Mouse (Mus musculus) stomach, postnatal 0 days (tissue): ENCODE results near the gene Msrb3. TPM values are rescaled to one million over a fixed set of nuclear protein-coding genes. Genes with fewer than 3 reads are reported as not detected.

ENCODE experiments used
- ATAC-seq: fragments of 200-750 bp; cut with Nextera tagmentation; 2 replicates; pipeline ENCODE4 v1.8.0; 2017; ENCODE audit not compliant: low FRiP score, low TSS enrichment
- DNase-seq: peaks from one replicate; pipeline ENCODE4 v3.0.0-alpha.2; 2016; ENCODE audit warnings: low spot score
- H3K27ac ChIP-seq: fragments of 300-500 bp; sonication (generic); replicated peaks from 2 replicates; pipeline ENCODE4 v1.5.1; 2014; ENCODE audit warnings: mild to moderate bottlenecking, control low read depth
- H3K27me3 ChIP-seq: fragments of 300-500 bp; sonication (generic); 2 replicates; pipeline ENCODE4 v1.6.1; 2014; ENCODE audit warnings: low read length; ENCODE audit not compliant: control insufficient read depth, insufficient read depth
- H3K36me3 ChIP-seq: fragments of 300-500 bp; sonication (generic); 2 replicates; pipeline ENCODE4 v1.6.1; 2014; ENCODE audit warnings: low read length, mixed read lengths; ENCODE audit not compliant: control insufficient read depth, insufficient read depth
- H3K4me1 ChIP-seq: fragments of 300-500 bp; sonication (generic); replicated peaks from 2 replicates; pipeline ENCODE4 v1.6.1; 2014; ENCODE audit warnings: antibody characterized with exemption; ENCODE audit not compliant: control insufficient read depth, insufficient read depth
- H3K4me2 ChIP-seq: fragments of 300-500 bp; sonication (generic); replicated peaks from 2 replicates; pipeline ENCODE4 v1.6.1; 2014; ENCODE audit warnings: low read depth, mild to moderate bottlenecking, control low read depth, moderate library complexity
- H3K4me3 ChIP-seq: fragments of 300-500 bp; sonication (generic); 2 replicates; pipeline ENCODE4 v1.5.1; 2014; ENCODE audit warnings: low read depth, low read length, control low read depth
- H3K9ac ChIP-seq: fragments of 300-500 bp; sonication (generic); 2 replicates; pipeline ENCODE4 v1.6.1; 2014; ENCODE audit warnings: mild to moderate bottlenecking, low read length, control low read depth, mixed read lengths
- H3K9me3 ChIP-seq: fragments of 300-500 bp; sonication (generic); 2 replicates; pipeline ENCODE4 v1.6.1; 2016; ENCODE audit warnings: low read length; ENCODE audit not compliant: control insufficient read depth
- CTCF ChIP-seq: IDR thresholded peaks from 2 replicates; pipeline ENCODE4 v1.5.1; 2016; ENCODE audit warnings: antibody characterized with exemption, low read depth, mild to moderate bottlenecking, moderate library complexity
- EP300 ChIP-seq: optimal IDR thresholded peaks from 2 replicates; pipeline ENCODE3; 2016; ENCODE audit warnings: antibody characterized with exemption
- WGBS: fragments of 180-500 bp; shearing (Covaris S2); extraction: QIAGEN DNeasy Blood & Tissue Kit; methylation state at CpG from one replicate; pipeline ENCODE4 v1.1.7; 2014; 5-methylcytosine and 5-hydroxymethylcytosine counted together
- polyA plus RNA-seq: library from polyadenylated mRNA; unstranded; fragments of >200 nt; fragmentation: Nextera tagmentation; extraction: Ambion mirVana; gene quantifications from 2 replicates; pipeline ENCODE4 v1.2.1, GENCODE M21; 2015

Msrb3 gene
- polyA plus RNA-seq, 1 experiment from 2014 or later: 23.2 TPM

GRCm38 (mm10) chr10:120834531-120834930 is 64.4 kb downstream of the Msrb3 start:
- H3K4me1 ChIP-seq: no peaks in the 10 kb centered on the region
- no peak for TF ChIP-seq EP300
- no peak for TF ChIP-seq CTCF
- H3K27me3 ChIP-seq: no peaks in the 10 kb centered on the region
- DNase-seq (no peak), ATAC-seq (no peak)
- 88% methylated on average over 1 of the region's 1 CpGs for WGBS
- no peaks in the 10 kb centered on the region for H3K9me3 ChIP-seq
- no peaks in the 10 kb centered on the region for H3K36me3 ChIP-seq
- no peak overlapping the region for H3K4me3 ChIP-seq
- no peak overlapping the region for H3K27ac ChIP-seq
- H3K4me2 ChIP-seq: no peak overlapping the region
- H3K9ac ChIP-seq: no peak overlapping the region

GRCm38 (mm10) chr10:120833836-120834235 is 65.1 kb downstream of the Msrb3 start:
- Histone ChIP-seq H3K27ac (no peak overlapping the region), H3K4me2 (no peak overlapping the region), H3K9ac (no peak overlapping the region), H3K4me3 (no peak overlapping the region), H3K4me1 (no peaks in the 10 kb centered on the region), H3K27me3 (no peaks in the 10 kb centered on the region), H3K9me3 (no peaks in the 10 kb centered on the region), H3K36me3 (no peaks in the 10 kb centered on the region)
- ATAC-seq: no peak
- no peak for DNase-seq
- TF ChIP-seq EP300 (no peak), CTCF (no peak)

DNA sequence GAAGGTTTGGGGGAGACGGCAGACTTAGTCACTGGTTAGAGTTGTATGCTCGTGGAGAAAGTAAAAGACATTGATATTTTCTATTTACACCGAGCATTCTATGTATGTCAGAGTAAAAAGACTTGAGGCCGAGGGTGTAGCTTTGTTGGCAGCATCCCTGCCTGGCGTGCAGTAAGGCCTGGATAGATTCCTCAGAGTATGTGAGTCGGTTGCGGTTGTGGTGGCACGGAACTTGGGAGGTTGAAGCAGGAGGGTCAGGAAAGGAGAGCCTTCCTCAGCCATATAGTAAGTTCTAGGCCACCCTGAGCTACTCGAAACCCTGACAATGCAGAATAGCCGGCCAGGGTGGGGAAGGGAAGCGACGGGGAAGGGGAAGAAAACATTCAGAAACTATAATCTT is 71.1 kb downstream of the Msrb3 start:
- 74% methylated on average over 12 of the region's 12 CpGs for WGBS
- no peak overlapping the region for H3K27ac ChIP-seq
- no peaks in the 10 kb centered on the region for H3K27me3 ChIP-seq
- no peak overlapping the region for H3K4me3 ChIP-seq
- H3K36me3 ChIP-seq: no peaks in the 10 kb centered on the region; the same call in 1 of the 2 replicates
- H3K4me2 ChIP-seq: no peak overlapping the region
- H3K9me3 ChIP-seq: no peaks in the 10 kb centered on the region
- DNase-seq (no peak), ATAC-seq (no peak)
- no peak for TF ChIP-seq EP300
- TF ChIP-seq CTCF: no peak
- H3K9ac ChIP-seq: no peak overlapping the region
- H3K4me1 ChIP-seq: no peaks in the 10 kb centered on the region

DNA sequence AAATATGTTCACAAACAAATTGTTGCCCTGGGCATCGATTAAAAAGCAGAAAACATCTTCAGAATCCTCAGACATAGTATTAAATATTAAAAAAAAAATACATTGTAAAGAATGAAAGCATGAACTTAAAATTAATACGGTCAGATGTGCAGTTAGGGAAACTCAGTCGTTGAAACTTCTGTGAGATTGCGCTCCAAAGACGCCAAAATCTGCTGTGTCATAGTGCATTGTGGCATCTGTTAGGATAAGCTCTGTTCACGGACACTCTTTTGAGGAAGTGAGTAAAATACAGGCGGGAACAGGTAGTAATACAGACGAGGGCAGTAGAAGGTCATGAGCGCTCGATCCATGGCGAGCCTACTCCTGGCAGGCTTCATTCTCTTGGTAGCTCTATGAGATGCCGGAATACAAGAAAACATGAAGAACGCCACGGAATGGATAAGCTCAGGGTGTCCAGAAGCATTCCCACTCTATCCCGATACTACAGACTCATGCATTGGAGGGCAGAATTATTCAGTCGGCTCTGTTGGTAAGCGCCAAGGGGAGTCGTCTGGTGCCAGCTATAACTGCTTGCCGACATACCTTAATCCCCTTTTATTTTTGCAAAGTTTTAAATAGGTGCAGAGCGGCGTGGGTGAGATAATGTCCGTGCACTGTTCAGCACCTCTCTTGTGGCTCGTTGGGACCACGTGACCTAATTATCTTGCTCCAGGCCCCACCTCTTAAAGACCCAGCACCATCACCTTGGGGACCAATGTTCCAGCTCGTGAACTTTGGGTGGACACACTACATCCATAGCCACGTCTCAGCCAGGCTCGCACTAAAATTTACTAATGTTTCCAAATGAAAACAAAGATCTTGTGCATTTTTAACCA is 71.9 kb downstream of the Msrb3 start:
- no peak overlapping the region for H3K4me3 ChIP-seq
- no peaks in the 10 kb centered on the region; the same call in 1 of the 2 replicates for H3K36me3 ChIP-seq
- no peak overlapping the region for H3K9ac ChIP-seq
- H3K27me3 ChIP-seq: no peaks in the 10 kb centered on the region
- H3K9me3 ChIP-seq: no peaks in the 10 kb centered on the region
- no peaks in the 10 kb centered on the region for H3K4me1 ChIP-seq
- TF ChIP-seq CTCF: no peak
- no peak for TF ChIP-seq EP300
- WGBS: 74% methylated on average over 27 of the region's 27 CpGs
- H3K27ac ChIP-seq: no peak overlapping the region
- DNase-seq: peak; percentile 10
- no peak overlapping the region for H3K4me2 ChIP-seq
- ATAC-seq: no peak

DNA sequence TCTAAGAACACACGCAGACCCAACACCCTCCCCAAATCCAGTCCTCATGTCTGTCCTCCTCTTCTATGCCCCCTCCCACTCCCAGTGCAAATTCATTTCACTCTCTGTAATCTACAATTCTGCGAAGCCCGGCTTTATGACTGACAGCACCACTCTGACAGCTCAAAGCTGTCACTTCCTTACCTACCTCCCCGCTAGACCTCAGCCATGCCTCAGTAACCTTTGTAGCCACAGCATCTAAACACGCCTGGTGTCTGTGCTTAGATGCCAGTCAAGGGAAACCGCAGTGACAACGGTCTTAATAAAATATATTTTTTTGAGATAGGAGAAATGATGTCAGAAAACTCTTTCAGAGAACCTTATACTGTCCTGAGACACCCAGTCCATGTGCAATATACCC is 72.5 kb downstream of the Msrb3 start:
- Histone ChIP-seq H3K27ac (no peak overlapping the region), H3K9me3 (no peaks in the 10 kb centered on the region), H3K9ac (no peak overlapping the region), H3K4me2 (no peak overlapping the region), H3K36me3 (no peaks in the 10 kb centered on the region; the same call in 1 of the 2 replicates), H3K4me3 (no peak overlapping the region), H3K4me1 (no peaks in the 10 kb centered on the region), H3K27me3 (no peaks in the 10 kb centered on the region)
- ATAC-seq (no peak), DNase-seq (peak; percentile 9)
- 73% methylated on average over 7 of the region's 7 CpGs for WGBS
- TF ChIP-seq EP300: no peak
- TF ChIP-seq CTCF: no peak

- ATAC-seq (no peak), DNase-seq (peak; percentile 11)
- H3K36me3 ChIP-seq: no peaks in the 10 kb centered on the region; the same call in 1 of the 2 replicates
- WGBS: 74% methylated on average over 11 of the region's 11 CpGs
- no peak overlapping the region for H3K4me3 ChIP-seq
- no peaks in the 10 kb centered on the region for H3K9me3 ChIP-seq
- no peaks in the 10 kb centered on the region for H3K4me1 ChIP-seq
- H3K4me2 ChIP-seq: no peak overlapping the region
- TF ChIP-seq EP300: no peak
- no peak for TF ChIP-seq CTCF
- H3K27ac ChIP-seq: no peak overlapping the region
- H3K9ac ChIP-seq: no peak overlapping the region
- H3K27me3 ChIP-seq: no peaks in the 10 kb centered on the region
Observed at GRCm38 (mm10) chr10:120825594-120825993, 73.3 kb downstream of the Msrb3 start.
